Mouse (Mus musculus) spleen, embryonic (tissue): ENCODE results near the gene Arid1b.

Experiments used
- CTCF ChIA-PET: fragments of 350-600 bp; sonication (Branson Sonifier 250); formaldehyde crosslinking; loops from one replicate; lab custom pipeline; 2022; lab: Charles Lee

The Arid1b gene

GRCm38 (mm10) chr17:5287210-5287591, 293.1 kb downstream of the Arid1b start:
- CTCF ChIA-PET: no interaction called here

- CTCF ChIA-PET: no interaction called here
These were observed 293.5 kb downstream of the Arid1b start for GRCm38 (mm10) chr17:5287641-5288040.

GRCm38 (mm10) chr17:5293653-5294584, 299.8 kb downstream of the Arid1b start:
- CTCF ChIA-PET: no interaction called here

- CTCF ChIA-PET: no interaction called here
These were observed 301.2 kb downstream of the Arid1b start for GRCm38 (mm10) chr17:5295086-5295947.

- CTCF ChIA-PET: interaction anchor here (0.6 kb wide), 1 partner anchor 104 kb away, joined by 3 read pairs; no protein-coding TSS in a partner anchor
These were observed 301.8 kb downstream of the Arid1b start for GRCm38 (mm10) chr17:5295948-5296262.

GRCm38 (mm10) chr17:5297491-5297890, 303.4 kb downstream of the Arid1b start:
- CTCF ChIA-PET: no interaction called here

- CTCF ChIA-PET: interaction anchor here (0.6 kb wide), 1 partner anchor 1727 kb away, joined by 16 read pairs; no protein-coding TSS in a partner anchor
These were observed 303.9 kb downstream of the Arid1b start for GRCm38 (mm10) chr17:5297984-5298383.

- CTCF ChIA-PET: interaction anchor here (0.6 kb wide), 1 partner anchor 1728 kb away, joined by 16 read pairs; no protein-coding TSS in a partner anchor
These were observed 304.9 kb downstream of the Arid1b start for GRCm38 (mm10) chr17:5298891-5299559.

- CTCF ChIA-PET: interaction anchor here (0.6 kb wide), 1 partner anchor 53 kb away, joined by 4 read pairs; no protein-coding TSS in a partner anchor
These were observed 309.0 kb downstream of the Arid1b start for GRCm38 (mm10) chr17:5302971-5303746.

GRCm38 (mm10) chr17:5305783-5306477, 311.8 kb downstream of the Arid1b start:
- CTCF ChIA-PET: no interaction called here

GRCm38 (mm10) chr17:5309930-5310329, 315.8 kb downstream of the Arid1b start:
- CTCF ChIA-PET: interaction anchor here (0.6 to 0.7 kb wide), 3 partner anchors 21 to 83 kb away, joined by 3 to 8 read pairs (median 3); no protein-coding TSS in a partner anchor

- CTCF ChIA-PET: interaction anchor here (0.6 to 1.1 kb wide), 3 partner anchors 10 to 83 kb away, joined by 3 to 8 read pairs (median 3); no protein-coding TSS in a partner anchor
These were observed 316.3 kb downstream of the Arid1b start for GRCm38 (mm10) chr17:5310425-5310888.

- CTCF ChIA-PET: interaction anchor here (1.1 kb wide), 1 partner anchor 10 kb away, joined by 3 read pairs; no protein-coding TSS in a partner anchor
These were observed 316.9 kb downstream of the Arid1b start for GRCm38 (mm10) chr17:5311062-5311461.

GRCm38 (mm10) chr17:5312307-5312706, 318.2 kb downstream of the Arid1b start:
- CTCF ChIA-PET: no interaction called here

GRCm38 (mm10) chr17:5314735-5315134, 320.6 kb downstream of the Arid1b start:
- CTCF ChIA-PET: no interaction called here

- CTCF ChIA-PET: no interaction called here
These were observed 322.4 kb downstream of the Arid1b start for GRCm38 (mm10) chr17:5316489-5316888.

GRCm38 (mm10) chr17:5321589-5322225, 327.6 kb downstream of the Arid1b start:
- CTCF ChIA-PET: no interaction called here

- CTCF ChIA-PET: no interaction called here
These were observed 328.5 kb downstream of the Arid1b start for GRCm38 (mm10) chr17:5322594-5322993.

- CTCF ChIA-PET: interaction anchor here (1.0 kb wide), 1 partner anchor 11 kb away, joined by 4 read pairs; no protein-coding TSS in a partner anchor
These were observed 329.6 kb downstream of the Arid1b start for GRCm38 (mm10) chr17:5323746-5324145.
